Mouse (Mus musculus) urinary bladder, adult 2 months (tissue): ENCODE results near the gene Jaml. TPM values are rescaled to one million over a fixed set of nuclear protein-coding genes. Genes with fewer than 3 reads are reported as not detected.
A peak's percentile ranks its signal among the peaks of the same experiment; 100 is the strongest.

Experiments used
- DNase-seq: peaks from one replicate; pipeline ENCODE4 v3.0.0; 2022; ENCODE audit warnings: low spot score
- polyA plus RNA-seq: library from polyadenylated mRNA; depleted of rRNA; stranded (reverse); fragments of >200 nt; gene quantifications from 2 replicates; pipeline ENCODE4 v1.2.3, GENCODE M21; 2012; rRNA removed

Jaml gene
- polyA plus RNA-seq, 1 experiment = 1.5 TPM

GRCm38 (mm10) chr9:45121001-45121400 lies 42.0 kb downstream of the Jaml start:
- no peak for DNase-seq

GRCm38 (mm10) chr9:45121769-45122168 lies 42.8 kb downstream of the Jaml start:
- peak; percentile 49 for DNase-seq

- DNase-seq = no peak
Measured at GRCm38 (mm10) chr9:45122209-45122761, 43.3 kb downstream of the Jaml start.

- no peak for DNase-seq
Measured at GRCm38 (mm10) chr9:45125211-45125610, 46.2 kb downstream of the Jaml start.

GRCm38 (mm10) chr9:45126941-45127340 lies 48.0 kb downstream of the Jaml start:
- no peak for DNase-seq

- DNase-seq = no peak
Measured at GRCm38 (mm10) chr9:45130119-45130518, 51.1 kb downstream of the Jaml start.

- DNase-seq = peak; percentile 40
Measured at GRCm38 (mm10) chr9:45133484-45134310, 54.7 kb downstream of the Jaml start.

- no peak for DNase-seq
Measured at GRCm38 (mm10) chr9:45136442-45137169, 57.6 kb downstream of the Jaml start.

- peak; percentile 32 for DNase-seq
Measured at GRCm38 (mm10) chr9:45138191-45139032, 59.4 kb downstream of the Jaml start, which contains the start of gene Scn4b. Gene Scn4b, plus strand, starts transcription at chr9:45138395.

GRCm38 (mm10) chr9:45139082-45139481 lies 60.1 kb downstream of the Jaml start:
- no peak for DNase-seq

GRCm38 (mm10) chr9:45140945-45141344 lies 62.0 kb downstream of the Jaml start:
- no peak for DNase-seq

- DNase-seq = no peak
Measured at GRCm38 (mm10) chr9:45142686-45143085, 63.7 kb downstream of the Jaml start.

- DNase-seq = no peak
Measured at GRCm38 (mm10) chr9:45145533-45146266, 66.7 kb downstream of the Jaml start.

GRCm38 (mm10) chr9:45146267-45146597 lies 67.2 kb downstream of the Jaml start:
- peak; percentile 38 for DNase-seq

GRCm38 (mm10) chr9:45150933-45151332 lies 72.0 kb downstream of the Jaml start:
- no peak for DNase-seq

GRCm38 (mm10) chr9:45153361-45153760 lies 74.4 kb downstream of the Jaml start:
- DNase-seq = no peak

Other genes starting within 250 kb of the Jaml start
- gene Kmt2a, start 197.9 kb upstream of the Jaml start, polyA plus RNA-seq = 11.7 and 16.2 TPM in 2 replicates
- 679 and 839 TPM in 2 replicates for gene Atp5l, start 158.4 kb upstream of the Jaml start, polyA plus RNA-seq
- gene Ube4a, start 113.6 kb upstream of the Jaml start, polyA plus RNA-seq = 23.2 and 29.1 TPM in 2 replicates
- 1.5 and 1.8 TPM in 2 replicates for gene Cd3g, start 98.8 kb upstream of the Jaml start, polyA plus RNA-seq
- 0.55 and 0.68 TPM in 2 replicates for gene Cd3d, start 97.4 kb upstream of the Jaml start, polyA plus RNA-seq
- 0.94 and 0.98 TPM in 2 replicates for gene Cd3e, start 69.6 kb upstream of the Jaml start, polyA plus RNA-seq
- 53.5 and 62.3 TPM in 2 replicates for gene Mpzl2, start 39.4 kb upstream of the Jaml start, polyA plus RNA-seq
- 11.0 and 11.4 TPM in 2 replicates for gene Mpzl3, start 24.0 kb upstream of the Jaml start, polyA plus RNA-seq
- gene Scn2b, start 38.6 kb downstream of the Jaml start, polyA plus RNA-seq = 0.33 and 0.44 TPM in 2 replicates
- gene Scn4b, start 59.2 kb downstream of the Jaml start, polyA plus RNA-seq = 0.98 and 1.3 TPM in 2 replicates
- 0.06 TPM in 2 replicates for gene BC049352, start 102.8 kb downstream of the Jaml start, polyA plus RNA-seq
- 5.6 and 5.9 TPM in 2 replicates for gene Tmprss4, start 124.9 kb downstream of the Jaml start, polyA plus RNA-seq
- 5.1 and 5.3 TPM in 2 replicates for gene Il10ra, start 190.0 kb downstream of the Jaml start, polyA plus RNA-seq
- 35.2 and 36.0 TPM in 2 replicates for gene Tmprss13, start 239.9 kb downstream of the Jaml start, polyA plus RNA-seq